Mouse (Mus musculus) liver, postnatal 0 days (tissue): Measurements from ENCODE around the gene Thsd4.

Experiments
- CTCF ChIP-seq: sonication (generic); IDR thresholded peaks from 2 replicates; pipeline ENCODE4 v1.5.1; 2016; ENCODE audit warnings: antibody characterized with exemption, low read depth
- EP300 ChIP-seq: IDR thresholded peaks from 2 replicates; pipeline ENCODE4 v1.6.1; 2016; ENCODE audit warnings: antibody characterized with exemption, low read depth, mild to moderate bottlenecking

DNA sequence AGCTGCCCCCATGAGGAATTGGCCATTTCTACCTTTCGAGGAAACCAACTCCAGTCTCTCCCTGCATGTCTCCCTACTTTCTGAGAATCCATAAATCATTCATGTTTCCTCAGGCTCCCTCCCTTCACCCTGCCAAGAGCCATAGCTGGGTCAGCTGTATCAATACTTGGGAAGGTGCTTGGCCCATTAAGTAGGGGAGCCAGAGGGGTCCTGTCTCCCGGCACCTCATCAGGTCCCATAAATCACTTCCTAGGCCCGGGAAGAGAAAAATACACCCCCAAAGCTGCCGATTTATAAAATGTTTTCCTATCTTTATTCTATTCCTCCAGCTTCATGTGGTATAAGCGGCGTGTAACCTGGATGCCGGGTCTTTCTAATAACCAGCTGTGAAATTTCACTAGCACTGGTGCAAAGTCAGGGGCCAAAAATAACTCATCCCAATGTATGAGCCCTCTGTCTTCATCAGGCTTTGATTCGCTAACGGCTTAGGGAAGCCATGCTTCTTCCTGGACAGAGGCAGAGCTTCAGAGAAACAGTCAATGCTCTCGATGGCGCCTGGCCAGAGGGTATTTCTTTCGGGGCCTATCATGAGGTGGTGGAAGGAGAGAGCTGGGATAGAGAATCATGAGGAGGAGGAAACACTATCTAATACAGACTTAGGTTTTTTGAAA is 323.2 kb downstream of the Thsd4 start:
- TF ChIP-seq CTCF (no peak), EP300 (no peak)
